Mouse (Mus musculus) limb, embryonic 10.5 days (tissue): ENCODE data around the gene Olfr1012. TPM values are rescaled to one million over a fixed set of nuclear protein-coding genes. Genes with fewer than 3 reads are reported as not detected.
"Not testable (repeated sequence)": the region's sequence is repeated elsewhere in the genome, so short reads cannot be mapped to it uniquely, and the experiment has no call there.

ENCODE experiments used
- DNase-seq: peaks from one replicate; pipeline ENCODE4 v3.0.0-alpha.2; 2017; ENCODE audit warnings: low spot score
- H3K27ac ChIP-seq: fragments of 300-500 bp; sonication (generic); 2 replicates; pipeline ENCODE4 v1.5.1; 2016; ENCODE audit warnings: mild to moderate bottlenecking
- H3K27me3 ChIP-seq: fragments of 300-500 bp; sonication (generic); 2 replicates; pipeline ENCODE4 v1.6.1; 2016; ENCODE audit warnings: low read depth, mild to moderate bottlenecking; ENCODE audit not compliant: poor library complexity, severe bottlenecking
- H3K36me3 ChIP-seq: fragments of 300-500 bp; sonication (generic); 2 replicates; pipeline ENCODE4 v1.6.1; 2016; ENCODE audit warnings: mild to moderate bottlenecking, moderate library complexity
- H3K4me1 ChIP-seq: fragments of 300-500 bp; sonication (generic); 2 replicates; pipeline ENCODE4 v1.6.1; 2016
- H3K4me3 ChIP-seq: fragments of 300-500 bp; sonication (generic); 2 replicates; pipeline ENCODE4 v1.5.1; 2016; ENCODE audit warnings: mild to moderate bottlenecking, moderate library complexity
- H3K9me3 ChIP-seq: fragments of 300-500 bp; sonication (generic); replicated peaks from 2 replicates; pipeline ENCODE4 v1.6.1; 2016; ENCODE audit warnings: mild to moderate bottlenecking
- WGBS: fragments of 180-500 bp; shearing (Covaris S2); methylation state at CpG from one replicate; pipeline ENCODE4 v1.1.7; 2016; 5-methylcytosine and 5-hydroxymethylcytosine counted together
- polyA plus RNA-seq: library from polyadenylated mRNA; unstranded; fragments of >200 nt; fragmentation: Nextera tagmentation; extraction: Ambion mirVana; gene quantifications from 2 replicates; pipeline ENCODE4 v1.2.1, GENCODE M21; 2016

The Olfr1012 gene
- not detected in 2 replicates for polyA plus RNA-seq

DNA sequence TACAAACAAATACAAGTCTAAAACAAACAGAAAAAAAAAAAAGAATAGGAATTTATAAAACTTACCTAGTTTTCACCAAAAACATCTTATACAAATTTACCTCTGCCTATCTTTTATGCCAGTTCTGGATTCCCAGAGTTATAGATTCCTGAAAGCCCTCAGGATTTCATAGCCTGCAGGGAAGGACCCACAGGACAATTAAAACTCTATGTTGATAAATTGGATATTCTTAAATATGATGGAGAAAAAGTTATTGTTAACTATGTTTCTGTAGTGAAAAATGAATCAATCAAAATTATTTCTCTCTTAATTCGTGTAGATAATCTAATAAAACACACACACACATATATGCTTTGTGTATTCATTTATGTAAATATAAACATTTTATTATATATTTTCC, at the start of gene Olfr1012:
Gene Olfr1012, minus strand, starts transcription at position 101 of the 400 bp plus-strand sequence.
- Histone ChIP-seq H3K27me3 (no peaks in the 10 kb centered on the region), H3K4me1 (no peaks in the 10 kb centered on the region), H3K4me3 (no peak within 1 kb of the TSS), H3K27ac (no peak within 1 kb of the TSS), H3K9me3 (no peaks in the 10 kb centered on the region), H3K36me3 (no peaks in the 10 kb centered on the region)
- WGBS, result 79% methylated on average over 1 of the region's 1 CpGs
- no peak for DNase-seq

DNA sequence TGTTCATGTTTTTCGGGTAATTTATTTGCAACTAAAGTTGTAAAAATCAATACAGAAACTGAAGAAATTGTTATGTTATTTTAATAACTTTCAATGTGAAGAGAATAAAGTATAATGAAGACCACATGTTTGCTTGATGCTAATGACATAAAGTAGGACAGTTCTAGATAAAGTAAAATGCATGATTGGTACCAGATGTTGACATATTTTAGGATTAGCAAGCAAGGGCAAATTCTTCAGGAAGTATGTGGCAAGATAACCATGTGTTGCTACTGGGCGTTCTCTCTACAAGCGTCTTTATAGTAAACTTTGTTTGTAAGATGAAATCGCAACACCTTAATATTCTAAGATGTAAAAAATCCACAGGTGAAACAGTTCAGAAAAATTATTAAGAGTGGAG, 41.9 kb upstream of the Olfr1012 start:
- Histone ChIP-seq H3K4me3 (no peak overlapping the region), H3K27me3 (no peaks in the 10 kb centered on the region), H3K27ac (no peak overlapping the region), H3K36me3 (no peaks in the 10 kb centered on the region), H3K4me1 (no peaks in the 10 kb centered on the region), H3K9me3 (no peaks in the 10 kb centered on the region)
- WGBS, result 70% methylated on average over 4 of the region's 4 CpGs
- no peak for DNase-seq

- no peaks in the 10 kb centered on the region for H3K9me3 ChIP-seq
- no peak within 1 kb of the TSS for H3K27ac ChIP-seq
- H3K27me3 ChIP-seq, result no peaks in the 10 kb centered on the region
- H3K4me1 ChIP-seq, result no peaks in the 10 kb centered on the region
- H3K4me3 ChIP-seq, result no peak within 1 kb of the TSS
- no peaks in the 10 kb centered on the region for H3K36me3 ChIP-seq
- no peak for DNase-seq
- WGBS, result 90% methylated on average over 2 of the region's 2 CpGs
Measured at GRCm38 (mm10) chr2:85802444-85802843, 39.9 kb upstream of the Olfr1012 start, which contains the start of gene Olfr1016. Olfr1016 (minus strand) TSS chr2:85802544.

GRCm38 (mm10) chr2:85792331-85792730, 29.8 kb upstream of the Olfr1012 start:
- Histone ChIP-seq H3K4me3 (no peak overlapping the region), H3K9me3 (no peaks in the 10 kb centered on the region), H3K27ac (no peak overlapping the region), H3K4me1 (no peaks in the 10 kb centered on the region), H3K36me3 (no peaks in the 10 kb centered on the region), H3K27me3 (no peaks in the 10 kb centered on the region)
- WGBS, result 70% methylated on average over 2 of the region's 2 CpGs
- no peak for DNase-seq

GRCm38 (mm10) chr2:85781717-85782116, 19.2 kb upstream of the Olfr1012 start, which contains the start of gene Olfr1015:
Olfr1015 (plus strand) TSS chr2:85782017.
- no peaks in the 10 kb centered on the region for H3K9me3 ChIP-seq
- no peaks in the 10 kb centered on the region for H3K27me3 ChIP-seq
- no peak for DNase-seq
- H3K36me3 ChIP-seq, result no peaks in the 10 kb centered on the region
- H3K4me3 ChIP-seq, result no peak within 1 kb of the TSS
- H3K4me1 ChIP-seq, result no peaks in the 10 kb centered on the region
- H3K27ac ChIP-seq, result no peak within 1 kb of the TSS

DNA sequence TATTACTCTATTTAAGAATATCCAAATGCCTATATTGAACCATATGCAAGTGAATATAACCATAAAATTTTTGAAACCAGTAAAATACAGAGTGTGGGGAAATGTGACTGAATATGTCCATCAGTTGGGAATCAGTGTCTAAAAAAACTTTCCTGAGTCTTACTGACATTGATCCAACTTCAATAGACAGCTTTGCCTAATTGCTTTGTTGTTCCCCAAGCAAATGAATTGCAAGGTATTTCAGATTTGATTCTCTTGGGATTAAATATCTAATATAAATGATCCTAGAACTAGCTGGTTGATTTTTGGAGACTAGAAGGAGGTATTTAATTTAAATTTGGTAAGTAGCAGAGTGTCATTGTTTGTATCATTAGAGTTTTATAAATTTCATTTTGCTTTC, 9.8 kb upstream of the Olfr1012 start, which contains the start of gene Olfr1014:
Gene Olfr1014, plus strand, starts transcription at position 301 of the 400 bp plus-strand sequence.
- no peaks in the 10 kb centered on the region for H3K27me3 ChIP-seq
- H3K4me3 ChIP-seq, result no peak within 1 kb of the TSS
- no peak for DNase-seq
- no peaks in the 10 kb centered on the region for H3K4me1 ChIP-seq
- no peak within 1 kb of the TSS for H3K27ac ChIP-seq
- no peaks in the 10 kb centered on the region for H3K9me3 ChIP-seq
- no peaks in the 10 kb centered on the region for H3K36me3 ChIP-seq

- H3K9me3 ChIP-seq, result no peaks in the 10 kb centered on the region
- H3K4me1 ChIP-seq, result no peaks in the 10 kb centered on the region
- H3K36me3 ChIP-seq, result no peaks in the 10 kb centered on the region
- no peak within 1 kb of the TSS for H3K27ac ChIP-seq
- H3K4me3 ChIP-seq, result no peak within 1 kb of the TSS
- DNase-seq, result no peak
- no peaks in the 10 kb centered on the region for H3K27me3 ChIP-seq
Measured at GRCm38 (mm10) chr2:85766798-85767197, 4.2 kb upstream of the Olfr1012 start, which contains the start of gene Olfr1013. Olfr1013 (plus strand) TSS chr2:85767098.

- no peaks in the 10 kb centered on the region for H3K9me3 ChIP-seq
- no peaks in the 10 kb centered on the region for H3K27me3 ChIP-seq
Measured at GRCm38 (mm10) chr2:85753822-85754221, 8.7 kb downstream of the Olfr1012 start.

GRCm38 (mm10) chr2:85725793-85726192, 36.8 kb downstream of the Olfr1012 start:
- 21% methylated on average over 3 of the region's 3 CpGs for WGBS
- Histone ChIP-seq H3K27me3 (no peaks in the 10 kb centered on the region), H3K4me1 (no peaks in the 10 kb centered on the region), H3K27ac (no peak overlapping the region), H3K9me3 (no peaks in the 10 kb centered on the region), H3K36me3 (no peaks in the 10 kb centered on the region), H3K4me3 (no peak overlapping the region)
- DNase-seq, result no peak

More at GRCm38 (mm10) chr2:85753822-85754221, 8.7 kb downstream of the Olfr1012 start:
- Histone ChIP-seq H3K4me1 (no peaks in the 10 kb centered on the region), H3K36me3 (no peaks in the 10 kb centered on the region), H3K27ac (no peak overlapping the region), H3K4me3 (no peak overlapping the region)
- WGBS, result 89% methylated on average over 4 of the region's 4 CpGs
- DNase-seq, result no peak

- H3K27ac ChIP-seq, result no peak within 1 kb of the TSS
- no peaks in the 10 kb centered on the region for H3K36me3 ChIP-seq
- H3K9me3 ChIP-seq, result no peaks in the 10 kb centered on the region
- H3K27me3 ChIP-seq, result no peaks in the 10 kb centered on the region
- H3K4me1 ChIP-seq, result no peaks in the 10 kb centered on the region
- 95% methylated on average over 1 of the region's 1 CpGs for WGBS
- H3K4me3 ChIP-seq, result no peak within 1 kb of the TSS
- DNase-seq, result no peak
Measured at GRCm38 (mm10) chr2:85715119-85715518, 47.4 kb downstream of the Olfr1012 start, which contains the start of gene Olfr1009. Olfr1009 (plus strand) TSS chr2:85715419.

- no peaks in the 10 kb centered on the region for H3K36me3 ChIP-seq
- no peaks in the 10 kb centered on the region for H3K4me1 ChIP-seq
- DNase-seq, result no peak
- H3K27ac ChIP-seq, result no peak overlapping the region
- no peaks in the 10 kb centered on the region for H3K27me3 ChIP-seq
- no peak overlapping the region for H3K4me3 ChIP-seq
- 19% methylated on average over 1 of the region's 1 CpGs for WGBS
- no peaks in the 10 kb centered on the region for H3K9me3 ChIP-seq
Measured at GRCm38 (mm10) chr2:85711159-85711558, 51.4 kb downstream of the Olfr1012 start.

- not testable (repeated sequence) for H3K36me3 ChIP-seq, DNase-seq, H3K4me3 ChIP-seq, H3K9me3 ChIP-seq, H3K27ac ChIP-seq, H3K4me1 ChIP-seq, H3K27me3 ChIP-seq
- 51% methylated on average over 2 of the region's 2 CpGs for WGBS
Measured at GRCm38 (mm10) chr2:85710680-85711079, 51.9 kb downstream of the Olfr1012 start.
